Mouse (Mus musculus): ENCODE measurements around the gene Rbm7. TPM values are rescaled to one million over a fixed set of nuclear protein-coding genes. Genes with fewer than 3 reads are reported as not detected.
"Not testable (repeated sequence)": the region's sequence is repeated elsewhere in the genome, so short reads cannot be mapped to it uniquely, and the experiment has no call there.

Rbm7 gene
- total and polyA plus RNA-seq, 3 experiments = 73.4 to 220 (median 91.9) TPM

DNA sequence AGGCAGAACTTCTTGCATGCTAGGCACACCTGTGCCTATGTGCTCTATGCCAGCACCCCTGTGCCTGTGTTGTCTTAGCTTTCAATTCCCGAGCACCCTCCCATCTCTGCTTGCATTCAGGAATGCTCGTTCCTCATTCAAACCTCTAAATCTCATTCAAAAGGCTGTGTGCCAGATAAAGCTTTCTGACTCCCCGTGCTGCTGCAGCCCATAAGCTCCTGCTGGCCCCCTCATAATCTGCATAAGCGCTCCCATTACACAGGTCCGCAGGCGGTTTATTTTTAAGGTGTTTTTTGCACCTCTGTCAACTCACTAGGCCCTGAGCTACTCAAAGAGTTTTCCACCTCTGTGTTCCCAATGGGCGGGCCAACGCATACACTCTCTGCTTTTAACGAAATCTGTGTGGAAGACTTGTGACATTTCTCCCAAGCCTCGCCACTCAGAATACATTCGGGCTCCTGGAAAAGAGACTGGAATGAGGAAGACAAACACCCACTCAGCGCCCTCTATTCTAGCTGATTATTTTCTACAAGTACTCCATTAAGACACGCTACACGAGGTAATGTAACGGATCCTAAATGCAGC lies 22.6 kb downstream of the Rbm7 start:
- dilution Hi-C loops (cut with MboI; ENCODE audit: extremely low pct_ligation_motif_present, extremely low pct_unique_long_range_greater_than_20kb, low sequenced_read_pairs) = no loop called here
- H3K9ac ChIP-seq (ENCODE audit: insufficient read depth, low read depth) = no peak overlapping the region
- H3K27me3 ChIP-seq (replicated peaks) = no peaks in the 10 kb centered on the region
- in situ Hi-C loops (cut with MboI; ENCODE audit: low pct_ligation_motif_present, low pct_unique_long_range_greater_than_20kb, low sequenced_read_pairs) = no loop called here
- no peaks in the 10 kb centered on the region for H3K9me3 ChIP-seq (replicated peaks; ENCODE audit: low read length)
- no peak overlapping the region for H3K4me2 ChIP-seq (ENCODE audit: insufficient read depth, low read depth, poor library complexity, severe bottlenecking)
- no peak overlapping the region for H3K27ac ChIP-seq (ENCODE audit: insufficient read depth, low read depth)
- H3K36me3 ChIP-seq (replicated peaks in 1 of 2; ENCODE audit: control insufficient read depth in 1 of 2, insufficient read depth in 1 of 2, low read length in 1 of 2) = peaks cover 42 to 92% of the 10 kb centered on the region in 2 experiments
- peaks cover 20% of the 10 kb centered on the region for H3K79me2 ChIP-seq (replicated peaks; ENCODE audit: control insufficient read depth, extremely low read depth, insufficient read depth, poor library complexity, severe bottlenecking)
- TF ChIP-seq ELF1 (IDR thresholded peaks at IDR 0.05; ENCODE audit: low read depth, low read length) (no peak), CHD2 (IDR thresholded peaks at IDR 0.05; ENCODE audit: low read length) (no peak), JUN (IDR thresholded peaks at IDR 0.05; ENCODE audit: insufficient read depth, low read depth, low read length) (no peak), SMC3 (IDR thresholded peaks at IDR 0.05; ENCODE audit: low read depth, low read length) (no peak)
- DNase-seq (ENCODE audit: extremely low read depth) = no peak
- no peak overlapping the region for H3K4me3 ChIP-seq (replicated peaks in 1 of 3; ENCODE audit: low read depth in 2 of 3, low read length in 2 of 3, poor library complexity in 1 of 3)
- peaks cover 7 to 27% of the 10 kb centered on the region in 2 experiments for H3K4me1 ChIP-seq (ENCODE audit: control insufficient read depth in 1 of 2, insufficient read depth in 2 of 2)

DNA sequence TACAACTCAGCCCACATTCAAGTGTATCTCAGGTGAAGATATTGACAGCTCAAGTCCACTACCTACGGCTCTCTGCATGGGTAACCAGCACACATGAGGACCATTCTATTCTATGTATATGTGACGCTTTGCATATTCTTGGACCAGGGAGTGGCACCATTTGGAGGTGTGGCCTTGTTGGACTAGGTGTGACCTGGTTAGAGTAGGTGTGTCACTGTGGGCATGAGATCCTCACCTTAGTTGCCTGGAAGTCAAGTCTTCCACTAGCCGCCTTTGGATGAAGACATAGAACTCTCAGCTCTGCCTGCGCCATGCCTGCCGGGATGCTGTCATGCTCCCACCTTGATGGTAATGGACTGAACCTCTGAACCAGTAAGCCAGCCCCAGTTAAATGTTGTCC lies 27.6 kb downstream of the Rbm7 start:
- in situ Hi-C loops (cut with MboI; ENCODE audit: low pct_ligation_motif_present, low pct_unique_long_range_greater_than_20kb, low sequenced_read_pairs) = loop anchor here (10.0 kb wide), 1 partner anchor 127 kb away; no protein-coding TSS in a partner anchor
- H3K27me3 ChIP-seq (replicated peaks); H3K4me1 ChIP-seq (ENCODE audit: control insufficient read depth in 1 of 2, insufficient read depth in 2 of 2); H3K27ac ChIP-seq (ENCODE audit: insufficient read depth, low read depth); H3K79me2 ChIP-seq (replicated peaks; ENCODE audit: control insufficient read depth, extremely low read depth, insufficient read depth, poor library complexity, severe bottlenecking); H3K4me2 ChIP-seq (ENCODE audit: insufficient read depth, low read depth, poor library complexity, severe bottlenecking); H3K9ac ChIP-seq (ENCODE audit: insufficient read depth, low read depth); DNase-seq (ENCODE audit: extremely low read depth); H3K4me3 ChIP-seq (replicated peaks in 1 of 3; ENCODE audit: low read depth in 2 of 3, low read length in 2 of 3, poor library complexity in 1 of 3); dilution Hi-C loops (cut with MboI; ENCODE audit: extremely low pct_ligation_motif_present, extremely low pct_unique_long_range_greater_than_20kb, low sequenced_read_pairs): not testable (repeated sequence)
- Histone ChIP-seq H3K36me3 (replicated peaks in 1 of 2; ENCODE audit: control insufficient read depth in 1 of 2, insufficient read depth in 1 of 2, low read length in 1 of 2) (peaks cover 48 to 78% of the 10 kb centered on the region in 2 experiments), H3K9me3 (replicated peaks; ENCODE audit: low read length) (peaks cover 11% of the 10 kb centered on the region)

- TF ChIP-seq MAX (IDR thresholded peaks at IDR 0.05; ENCODE audit: low read length) (no peak), RAD21 (IDR thresholded peaks at IDR 0.05; ENCODE audit: low read depth, low read length) (peak; percentile 84), CHD2 (IDR thresholded peaks at IDR 0.05; ENCODE audit: low read length) (no peak), SMC3 (IDR thresholded peaks at IDR 0.05; ENCODE audit: low read depth, low read length) (peak; percentile 77), ZKSCAN1 (IDR thresholded peaks at IDR 0.05; ENCODE audit: borderline replicate concordance, low read depth, low read length) (no peak), CTCF (conservative IDR thresholded peaks at IDR 0.05 in 1 of 2, IDR thresholded peaks at IDR 0.05 in 1 of 2; ENCODE audit: low read depth in 2 of 2, low read length in 2 of 2) (peak; percentile 86 to 92), ZNF384 (IDR thresholded peaks at IDR 0.05; ENCODE audit: low read depth, low read length) (no peak), EP300 (IDR thresholded peaks at IDR 0.05; ENCODE audit: low read length) (no peak), MAFK (IDR thresholded peaks at IDR 0.05; ENCODE audit: insufficient replicate concordance, low read length) (peak; percentile 99)
- Histone ChIP-seq H3K79me2 (replicated peaks; ENCODE audit: control insufficient read depth, extremely low read depth, insufficient read depth, poor library complexity, severe bottlenecking) (no peaks in the 10 kb centered on the region), H3K9ac (ENCODE audit: insufficient read depth, low read depth) (no peak overlapping the region), H3K27ac (ENCODE audit: insufficient read depth, low read depth) (no peak overlapping the region), H3K27me3 (replicated peaks) (no peaks in the 10 kb centered on the region), H3K4me3 (replicated peaks in 1 of 3; ENCODE audit: low read depth in 2 of 3, low read length in 2 of 3, poor library complexity in 1 of 3) (no peak overlapping the region), H3K4me2 (ENCODE audit: insufficient read depth, low read depth, poor library complexity, severe bottlenecking) (no peak overlapping the region), H3K4me1 (ENCODE audit: control insufficient read depth in 1 of 2, insufficient read depth in 2 of 2) (no peaks in the 10 kb centered on the region), H3K9me3 (replicated peaks; ENCODE audit: low read length) (peaks cover 11% of the 10 kb centered on the region), H3K36me3 (replicated peaks in 1 of 2; ENCODE audit: control insufficient read depth in 1 of 2, insufficient read depth in 1 of 2, low read length in 1 of 2) (peaks cover 42 to 73% of the 10 kb centered on the region in 2 experiments)
- peak; percentile 70 for DNase-seq (ENCODE audit: extremely low read depth)
- in situ Hi-C loops (cut with MboI; ENCODE audit: low pct_ligation_motif_present, low pct_unique_long_range_greater_than_20kb, low sequenced_read_pairs) (loop anchor here (10.0 kb wide), 1 partner anchor 128 kb away; no protein-coding TSS in a partner anchor), dilution Hi-C loops (cut with MboI; ENCODE audit: extremely low pct_ligation_motif_present, extremely low pct_unique_long_range_greater_than_20kb, low sequenced_read_pairs) (no loop called here)
Observed at GRCm38 (mm10) chr9:48466804-48467203, 28.3 kb downstream of the Rbm7 start.

All from CH12.LX (cell line).